Mouse (Mus musculus) heart, embryonic 14.5 days (tissue): Measurements from ENCODE around the gene Osbpl3. TPM values are rescaled to one million over a fixed set of nuclear protein-coding genes. Genes with fewer than 3 reads are reported as not detected.

ENCODE experiments used
- ATAC-seq: fragments of 200-750 bp; cut with Nextera tagmentation; 2 replicates; pipeline ENCODE4 v1.8.0; 2017; ENCODE audit warnings: low read depth, moderate TSS enrichment; ENCODE audit not compliant: insufficient number of reproducible peaks, insufficient read depth, low FRiP score
- H3K27ac ChIP-seq, 2 experiments: fragments of 200-500 bp in 1 of 2; fragments of 300-500 bp in 1 of 2; sonication (generic) in 1 of 2; replicated peaks in 1 of 2; 2 replicates each; pipeline ENCODE4 v1.5.1; 2012 to 2014; ENCODE audit warnings: low read depth in 2 of 2, low read length in 2 of 2, control low read depth in 1 of 2, mild to moderate bottlenecking in 1 of 2, mixed read lengths in 1 of 2; ENCODE audit not compliant: control insufficient read depth in 1 of 2, insufficient read depth in 1 of 2
- H3K27me3 ChIP-seq: fragments of 300-500 bp; sonication (generic); 2 replicates; pipeline ENCODE4 v1.6.1; 2014; ENCODE audit warnings: mild to moderate bottlenecking, low read length, control low read depth; ENCODE audit not compliant: control insufficient read depth, insufficient read depth
- H3K36me3 ChIP-seq: fragments of 300-500 bp; sonication (generic); 2 replicates; pipeline ENCODE4 v1.6.1; 2014; ENCODE audit warnings: mild to moderate bottlenecking, control low read depth, low read length, mixed read lengths; ENCODE audit not compliant: control insufficient read depth, insufficient read depth
- H3K4me1 ChIP-seq, 2 experiments: fragments of 200-500 bp in 1 of 2; fragments of 300-500 bp in 1 of 2; sonication (generic) in 1 of 2; 2 replicates each; pipeline ENCODE4 v1.6.1; 2012 to 2014; ENCODE audit warnings: low read length in 2 of 2, control low read depth in 1 of 2, mixed read lengths in 1 of 2; ENCODE audit not compliant: control insufficient read depth in 2 of 2, insufficient read depth in 2 of 2
- H3K4me2 ChIP-seq: fragments of 300-500 bp; sonication (generic); 2 replicates; pipeline ENCODE4 v1.6.1; 2014; ENCODE audit warnings: mild to moderate bottlenecking, low read length
- H3K4me3 ChIP-seq, 2 experiments: fragments of 200-500 bp in 1 of 2; fragments of 300-500 bp in 1 of 2; sonication (generic) in 1 of 2; 2 replicates each; pipeline ENCODE4 v1.5.1; 2012 to 2014; ENCODE audit warnings: low read length in 2 of 2, mild to moderate bottlenecking in 2 of 2, control low read depth in 1 of 2, low read depth in 1 of 2, moderate library complexity in 1 of 2; ENCODE audit not compliant: control insufficient read depth in 1 of 2, insufficient read depth in 1 of 2
- H3K9ac ChIP-seq: fragments of 300-500 bp; sonication (generic); 2 replicates; pipeline ENCODE4 v1.6.1; 2014; ENCODE audit warnings: mild to moderate bottlenecking, low read length
- H3K9me3 ChIP-seq: fragments of 300-500 bp; sonication (generic); 2 replicates; pipeline ENCODE4 v1.6.1; 2016; ENCODE audit warnings: low read length, control low read depth; ENCODE audit not compliant: control insufficient read depth
- WGBS: fragments of 180-500 bp; shearing (Covaris S2); extraction: QIAGEN DNeasy Blood & Tissue Kit; methylation state at CpG from one replicate; pipeline ENCODE4 v1.1.7; 2014; 5-methylcytosine and 5-hydroxymethylcytosine counted together
- polyA plus RNA-seq: library from polyadenylated mRNA; unstranded; fragments of >200 nt; fragmentation: Nextera tagmentation; extraction: Ambion mirVana; gene quantifications from 2 replicates; pipeline ENCODE4 v1.2.1, GENCODE M21; 2014

Osbpl3 gene
- polyA plus RNA-seq, 1 experiment from 2014 or later: 16.7 TPM

GRCm38 (mm10) chr6:50346204-50346603 lies 109.8 kb downstream of the Osbpl3 start:
- Histone ChIP-seq H3K27me3 (no peaks in the 10 kb centered on the region), H3K9me3 (no peaks in the 10 kb centered on the region), H3K9ac (no peak overlapping the region), H3K4me1 (peaks cover 0 to 2% of the 10 kb centered on the region in 2 experiments; a peak in 1 of 4 replicates), H3K27ac (no peak overlapping the region), H3K36me3 (peaks cover 51% of the 10 kb centered on the region), H3K4me2 (no peak overlapping the region), H3K4me3 (no peak overlapping the region)
- 78% methylated on average over 7 of the region's 7 CpGs for WGBS
- ATAC-seq: no peak

GRCm38 (mm10) chr6:50340226-50340906 lies 115.6 kb downstream of the Osbpl3 start:
- H3K4me2 ChIP-seq: no peak overlapping the region
- H3K4me3 ChIP-seq: no peak overlapping the region
- H3K36me3 ChIP-seq: peaks cover 25% of the 10 kb centered on the region; the same call in 1 of the 2 replicates
- no peaks in the 10 kb centered on the region for H3K27me3 ChIP-seq
- 92% methylated on average over 5 of the region's 5 CpGs for WGBS
- ATAC-seq: no peak
- peaks cover 10 to 25% of the 10 kb centered on the region in 2 experiments for H3K4me1 ChIP-seq
- no peak overlapping the region for H3K27ac ChIP-seq
- H3K9ac ChIP-seq: no peak overlapping the region
- H3K9me3 ChIP-seq: no peaks in the 10 kb centered on the region

- ATAC-seq: no peak
- 31% methylated on average over 6 of the region's 6 CpGs for WGBS
- H3K4me2 ChIP-seq: peak overlapping the region; percentile 34; the same call in 1 of the 2 replicates
- H3K27me3 ChIP-seq: no peaks in the 10 kb centered on the region
- H3K9ac ChIP-seq: peak overlapping the region; percentile 38; the same call in 1 of the 2 replicates
- H3K36me3 ChIP-seq: peaks cover 7% of the 10 kb centered on the region; the same call in 1 of the 2 replicates
- peaks cover 18 to 30% of the 10 kb centered on the region in 2 experiments for H3K4me1 ChIP-seq
- no peak overlapping the region for H3K4me3 ChIP-seq
- peak overlapping the region; percentile 79 to 89 for H3K27ac ChIP-seq
- H3K9me3 ChIP-seq: no peaks in the 10 kb centered on the region
These were observed 118.6 kb downstream of the Osbpl3 start for GRCm38 (mm10) chr6:50337431-50337830.

- no peak overlapping the region for H3K9ac ChIP-seq
- no peaks in the 10 kb centered on the region for H3K9me3 ChIP-seq
- H3K27me3 ChIP-seq: no peaks in the 10 kb centered on the region
- 78% methylated on average over 2 of the region's 2 CpGs for WGBS
- H3K27ac ChIP-seq: peak overlapping the region in 1 of 2 experiments; percentile 89; a peak in 1 of 4 replicates
- no peak for ATAC-seq
- no peak overlapping the region for H3K4me2 ChIP-seq
- no peaks in the 10 kb centered on the region for H3K36me3 ChIP-seq
- H3K4me1 ChIP-seq: peaks cover 18 to 30% of the 10 kb centered on the region in 2 experiments
- H3K4me3 ChIP-seq: no peak overlapping the region
These were observed 119.6 kb downstream of the Osbpl3 start for GRCm38 (mm10) chr6:50336376-50336775.

GRCm38 (mm10) chr6:50334846-50335821 lies 120.9 kb downstream of the Osbpl3 start:
- H3K27me3 ChIP-seq: no peaks in the 10 kb centered on the region
- no peaks in the 10 kb centered on the region for H3K9me3 ChIP-seq
- no peaks in the 10 kb centered on the region for H3K36me3 ChIP-seq
- 77% methylated on average over 15 of the region's 15 CpGs for WGBS
- no peak overlapping the region for H3K9ac ChIP-seq
- no peak overlapping the region for H3K4me3 ChIP-seq
- no peak overlapping the region for H3K4me2 ChIP-seq
- peaks cover 18 to 30% of the 10 kb centered on the region in 2 experiments for H3K4me1 ChIP-seq
- ATAC-seq: no peak
- peak overlapping the region; percentile 35 to 59 for H3K27ac ChIP-seq

GRCm38 (mm10) chr6:50333346-50333745 lies 122.7 kb downstream of the Osbpl3 start:
- H3K9me3 ChIP-seq: no peaks in the 10 kb centered on the region
- no peak overlapping the region for H3K4me3 ChIP-seq
- no peak overlapping the region for H3K27ac ChIP-seq
- H3K36me3 ChIP-seq: no peaks in the 10 kb centered on the region
- no peak overlapping the region for H3K9ac ChIP-seq
- H3K27me3 ChIP-seq: no peaks in the 10 kb centered on the region
- WGBS: 85% methylated on average over 6 of the region's 6 CpGs
- H3K4me2 ChIP-seq: no peak overlapping the region
- H3K4me1 ChIP-seq: peaks cover 22 to 42% of the 10 kb centered on the region in 2 experiments
- ATAC-seq: no peak

- ATAC-seq: no peak
- Histone ChIP-seq H3K9me3 (no peaks in the 10 kb centered on the region), H3K27me3 (no peaks in the 10 kb centered on the region), H3K36me3 (peaks cover 7% of the 10 kb centered on the region; the same call in 1 of the 2 replicates), H3K4me2 (no peak overlapping the region), H3K4me3 (no peak overlapping the region), H3K27ac (no peak overlapping the region), H3K4me1 (peaks cover 16 to 27% of the 10 kb centered on the region in 2 experiments), H3K9ac (no peak overlapping the region)
- 88% methylated on average over 2 of the region's 2 CpGs for WGBS
These were observed 124.5 kb downstream of the Osbpl3 start for GRCm38 (mm10) chr6:50331477-50331876.
